Mouse (Mus musculus) liver, embryonic 14.5 days (tissue): ENCODE data around the gene Prex1. TPM values are rescaled to one million over a fixed set of nuclear protein-coding genes. Genes with fewer than 3 reads are reported as not detected.

Experiments used
- ATAC-seq: fragments of 200-750 bp; cut with Nextera tagmentation; 2 replicates; pipeline ENCODE4 v1.8.0; 2017; ENCODE audit warnings: moderate number of reproducible peaks, mild to moderate bottlenecking, moderate library complexity; ENCODE audit not compliant: insufficient read depth
- DNase-seq, 3 experiments: peaks; one replicate each; pipeline ENCODE4 v3.0.0-alpha.2; 2012 to 2013; ENCODE audit warnings: low read depth in 3 of 3, low spot score in 3 of 3
- H3K27ac ChIP-seq: fragments of 300-500 bp; sonication (generic); 2 replicates; pipeline ENCODE4 v1.5.1; 2014; ENCODE audit warnings: moderate library complexity, mild to moderate bottlenecking, control low read depth, inconsistent platforms
- H3K27me3 ChIP-seq: fragments of 300-500 bp; sonication (generic); 2 replicates; pipeline ENCODE4 v1.6.1; 2014; ENCODE audit warnings: mild to moderate bottlenecking, low read length, moderate library complexity; ENCODE audit not compliant: control insufficient read depth, insufficient read depth
- H3K36me3 ChIP-seq: fragments of 300-500 bp; sonication (generic); replicated peaks from 2 replicates; pipeline ENCODE4 v1.6.1; 2014; ENCODE audit warnings: low read depth; ENCODE audit not compliant: control insufficient read depth, insufficient read depth
- H3K4me1 ChIP-seq, 2 experiments: fragments of 200-500 bp in 1 of 2; fragments of 300-500 bp in 1 of 2; sonication (generic) in 1 of 2; replicated peaks; 2 replicates each; pipeline ENCODE4 v1.6.1; 2012 to 2014; ENCODE audit warnings: antibody characterized with exemption in 1 of 2, inconsistent platforms in 1 of 2, low read length in 1 of 2; ENCODE audit not compliant: control insufficient read depth in 2 of 2, insufficient read depth in 2 of 2
- H3K4me2 ChIP-seq: fragments of 300-500 bp; sonication (generic); 2 replicates; pipeline ENCODE4 v1.6.1; 2014; ENCODE audit warnings: low read depth, mild to moderate bottlenecking, control low read depth, moderate library complexity
- H3K4me3 ChIP-seq, 2 experiments: fragments of 200-500 bp in 1 of 2; fragments of 300-500 bp in 1 of 2; sonication (generic) in 1 of 2; 2 replicates each; pipeline ENCODE4 v1.5.1; 2012 to 2014; ENCODE audit warnings: low read depth in 2 of 2, low read length in 2 of 2, mild to moderate bottlenecking in 2 of 2, control low read depth in 1 of 2, inconsistent platforms in 1 of 2, moderate library complexity in 1 of 2; ENCODE audit not compliant: insufficient read depth in 1 of 2
- H3K9ac ChIP-seq: fragments of 300-500 bp; sonication (generic); replicated peaks from 2 replicates; pipeline ENCODE4 v1.6.1; 2014; ENCODE audit warnings: mild to moderate bottlenecking, control low read depth, moderate library complexity
- H3K9me3 ChIP-seq: fragments of 300-500 bp; sonication (generic); 2 replicates; pipeline ENCODE4 v1.6.1; 2016; ENCODE audit warnings: low read length, mixed read lengths; ENCODE audit not compliant: control insufficient read depth
- CTCF ChIP-seq: IDR thresholded peaks from 2 replicates; pipeline ENCODE4 v1.5.1; 2016; ENCODE audit warnings: antibody characterized with exemption, low read depth, control low read depth
- EP300 ChIP-seq: IDR thresholded peaks from 2 replicates; pipeline ENCODE4 v1.6.1; 2016; ENCODE audit warnings: antibody characterized with exemption, low read depth
- WGBS: fragments of 180-500 bp; shearing (Covaris S2); extraction: QIAGEN DNeasy Blood & Tissue Kit; methylation state at CpG from one replicate; pipeline ENCODE4 v1.1.7; 2014; ENCODE audit not compliant: insufficient replicate concordance; 5-methylcytosine and 5-hydroxymethylcytosine counted together
- polyA plus RNA-seq, 2 experiments: library from polyadenylated mRNA; depleted of rRNA in 1 of 2; stranded (reverse) in 1 of 2; unstranded in 1 of 2; fragments of >200 nt; fragmentation: Nextera tagmentation in 1 of 2; extraction: Ambion mirVana in 1 of 2; gene quantifications; 2 replicates each; pipeline versions ENCODE4 v1.2.1 to v1.2.3; 2012 to 2014

Prex1 gene
- polyA plus RNA-seq, 2 experiments = 9.2 to 10.0 TPM

DNA sequence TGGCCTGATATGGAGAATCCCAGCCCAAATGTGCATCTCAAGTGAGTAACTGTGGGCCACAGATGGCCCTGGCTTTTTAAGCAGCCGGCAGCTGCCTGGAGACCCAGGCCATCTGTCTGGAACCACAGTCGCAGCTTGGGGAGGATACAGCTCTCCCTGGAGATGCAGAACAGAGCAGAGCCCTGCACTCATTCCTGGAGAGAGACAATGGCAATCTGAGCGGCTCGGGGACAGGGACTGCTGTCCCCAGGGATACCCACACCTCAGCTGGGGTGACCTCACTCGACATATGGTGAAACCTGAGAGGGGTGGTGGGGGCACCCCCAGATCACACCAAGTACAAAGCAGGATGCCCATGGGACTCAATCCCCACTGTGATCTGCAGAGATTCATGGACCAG lies 60.1 kb downstream of the Prex1 start:
- no peak overlapping the region for H3K4me3 ChIP-seq

DNA sequence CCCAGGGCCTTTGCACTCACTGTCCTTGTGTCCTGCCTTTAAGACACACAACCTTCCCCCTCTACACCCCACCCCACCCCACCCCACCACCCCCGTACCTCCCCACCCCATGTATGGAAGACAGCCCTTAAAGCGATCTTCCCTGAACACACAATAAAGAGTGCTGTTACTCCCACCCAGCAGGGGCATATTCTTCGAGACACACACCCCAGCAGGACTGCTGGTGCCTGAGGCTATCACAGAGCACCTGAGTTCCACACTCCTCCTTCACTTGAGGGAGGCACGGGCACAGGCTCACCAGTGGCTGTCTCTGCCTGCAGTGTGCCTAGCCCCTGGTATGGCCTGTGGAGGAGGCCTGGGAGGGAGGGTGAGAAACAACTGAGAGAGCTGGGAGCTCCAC lies 61.0 kb downstream of the Prex1 start:
- H3K36me3 ChIP-seq = no peaks in the 10 kb centered on the region
- ATAC-seq (no peak), DNase-seq (no peak)
- H3K4me1 ChIP-seq = peaks cover 8 to 24% of the 10 kb centered on the region in 2 experiments
- TF ChIP-seq EP300 (no peak), CTCF (no peak)
- no peaks in the 10 kb centered on the region for H3K9me3 ChIP-seq
- no peak overlapping the region for H3K4me3 ChIP-seq
- no peak overlapping the region for H3K9ac ChIP-seq
- no peaks in the 10 kb centered on the region for H3K27me3 ChIP-seq
- no peak overlapping the region for H3K4me2 ChIP-seq
- H3K27ac ChIP-seq = no peak overlapping the region
- 61% methylated on average over 4 of the region's 4 CpGs for WGBS

More for the DNA sequence above, 60.1 kb downstream of the Prex1 start:
- TF ChIP-seq CTCF = no peak
- TF ChIP-seq EP300 = no peak
- Histone ChIP-seq H3K9me3 (no peaks in the 10 kb centered on the region), H3K27ac (no peak overlapping the region), H3K36me3 (no peaks in the 10 kb centered on the region), H3K4me1 (peaks cover 8 to 24% of the 10 kb centered on the region in 2 experiments), H3K4me2 (no peak overlapping the region), H3K9ac (no peak overlapping the region), H3K27me3 (no peaks in the 10 kb centered on the region)
- no peak for ATAC-seq
- 76% methylated on average over 5 of the region's 5 CpGs for WGBS
- DNase-seq = no peak

- no peak overlapping the region for H3K9ac ChIP-seq
- no peak overlapping the region for H3K4me3 ChIP-seq
- 56% methylated on average over 10 of the region's 10 CpGs for WGBS
- no peaks in the 10 kb centered on the region for H3K27me3 ChIP-seq
- H3K4me2 ChIP-seq = no peak overlapping the region
- no peak for ATAC-seq
- H3K27ac ChIP-seq = no peak overlapping the region
- H3K36me3 ChIP-seq = no peaks in the 10 kb centered on the region
- H3K9me3 ChIP-seq = no peaks in the 10 kb centered on the region
- DNase-seq = no peak
- H3K4me1 ChIP-seq = peaks cover 5 to 14% of the 10 kb centered on the region in 2 experiments
- no peak for TF ChIP-seq EP300
- no peak for TF ChIP-seq CTCF
Measured at GRCm38 (mm10) chr2:166651317-166652030, 62.2 kb downstream of the Prex1 start.

DNA sequence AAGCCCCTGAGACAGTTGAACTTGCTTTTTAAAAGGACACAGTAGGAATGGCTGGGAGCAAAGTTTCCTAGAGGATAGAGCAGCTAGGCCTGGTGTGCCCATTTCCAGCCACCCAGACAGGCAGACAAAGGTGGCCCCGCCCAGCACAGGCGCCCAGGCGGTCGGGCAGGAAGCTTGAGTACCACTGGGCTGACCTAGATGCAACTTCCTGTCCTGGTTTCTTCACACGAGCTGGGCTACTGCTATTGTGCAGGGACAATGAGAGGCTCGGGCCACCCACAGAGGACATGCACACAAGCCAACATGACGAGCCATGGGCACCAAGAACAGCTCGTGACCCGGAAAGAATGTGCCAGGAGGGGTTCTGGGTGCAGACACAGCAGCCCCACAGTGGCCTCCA lies 63.2 kb downstream of the Prex1 start:
- Histone ChIP-seq H3K9me3 (no peaks in the 10 kb centered on the region), H3K4me2 (no peak overlapping the region), H3K36me3 (no peaks in the 10 kb centered on the region), H3K9ac (no peak overlapping the region), H3K4me1 (peaks cover 0 to 4% of the 10 kb centered on the region in 2 experiments; a peak in 2 of 4 replicates), H3K27me3 (no peaks in the 10 kb centered on the region), H3K4me3 (no peak overlapping the region), H3K27ac (no peak overlapping the region)
- 33% methylated on average over 9 of the region's 9 CpGs for WGBS
- TF ChIP-seq CTCF = no peak
- TF ChIP-seq EP300 = no peak
- ATAC-seq (no peak), DNase-seq (no peak)

- Histone ChIP-seq H3K4me1 (no peaks in the 10 kb centered on the region), H3K27me3 (no peaks in the 10 kb centered on the region), H3K36me3 (peaks cover 2% of the 10 kb centered on the region; the same call in 1 of the 2 replicates), H3K9ac (no peak overlapping the region), H3K4me3 (no peak overlapping the region), H3K4me2 (no peak overlapping the region), H3K9me3 (no peaks in the 10 kb centered on the region), H3K27ac (no peak overlapping the region)
- TF ChIP-seq CTCF = no peak
- TF ChIP-seq EP300 = no peak
- ATAC-seq (no peak), DNase-seq (no peak)
- WGBS = 64% methylated on average over 7 of the region's 7 CpGs
Measured at GRCm38 (mm10) chr2:166647242-166647641, 66.4 kb downstream of the Prex1 start.
